8 mouse cellular contexts compared by ENCODE assay signal in genomic region chr13:60601436-60602415, GRCm38 (mm10). TPM values are rescaled to one million over a fixed set of nuclear protein-coding genes. Genes with fewer than 3 reads are reported as not detected.
DNase-seq lines count a peak whose midpoint lies in the region; ATAC-seq lines count a peak whose summit lies in the region.

Dapk1 (plus strand) TSS chr13:60601947.

- H3K4me3 ChIP-seq in hindbrain, embryonic 16.5 days (ENCODE audit: low read length): peak within 1 kb of the TSS; percentile 92

- no peaks in the 10 kb centered on the region for H3K9me3 ChIP-seq in hindbrain, embryonic 16.5 days (ENCODE audit: control insufficient read depth, low read length)

- H3K27me3 ChIP-seq in hindbrain, embryonic 16.5 days (replicated peaks; ENCODE audit: control insufficient read depth, insufficient read depth, low read length): no peaks in the 10 kb centered on the region

- H3K27ac ChIP-seq in hindbrain, embryonic 16.5 days (ENCODE audit: low read depth, low read length): peak within 1 kb of the TSS; percentile 97

- under 1% methylated on average over 71 of the region's 90 CpGs for WGBS in hindbrain, embryonic 16.5 days

- H3K4me1 ChIP-seq in hindbrain, embryonic 16.5 days (ENCODE audit: control insufficient read depth, insufficient read depth, low read depth, low read length): peaks cover 11% of the 10 kb centered on the region

- H3K9ac ChIP-seq in hindbrain, embryonic 16.5 days (ENCODE audit: low read depth, low read length): peak within 1 kb of the TSS; percentile 96

- ATAC-seq in activated CD4-positive, CD25-positive, alpha-beta regulatory T cell, adult 4 months: peak; percentile 61
- peak; percentile 71 for ATAC-seq in common myeloid progenitor, adult 5-6 weeks (replicated peaks; ENCODE audit: low read depth, poor library complexity, severe bottlenecking)
- peak; percentile 89 for ATAC-seq in hindbrain, embryonic 16.5 days

- 0 out of 2 replicates have a peak, but pooled peaks cover 2% of the 10 kb centered on the region for H3K36me3 ChIP-seq in hindbrain, embryonic 16.5 days (ENCODE audit: control insufficient read depth, insufficient read depth, low read length)

- peak; percentile 62 to 69 for DNase-seq in gastrocnemius, adult 8-10 months (ENCODE audit: low spot score in 2 of 2)
- peak; percentile 81 to 93 for DNase-seq in left cerebral cortex, adult 18-20 months (ENCODE audit: low spot score in 2 of 2)
- peak; percentile 90 for DNase-seq in lung, postnatal 36 days
- DNase-seq in right cerebral cortex, adult 18-20 months: peak; percentile 91
- DNase-seq in urinary bladder, adult 2 months (ENCODE audit: low spot score): peak; percentile 85

- H3K4me2 ChIP-seq in hindbrain, embryonic 16.5 days (ENCODE audit: low read length): peak within 1 kb of the TSS; percentile 67

RNA-seq across cellular contexts. Expression of gene Dapk1, which starts in this region (rescaled TPM):
- polyA plus RNA-seq in activated CD4-positive, CD25-positive, alpha-beta regulatory T cell, adult 4 months (2017; shearing (Covaris generic)): 1 to 10 TPM in 1 of 2 experiments, under 1 TPM in 1; 0.46 to 1.3 TPM
- total RNA-seq in common myeloid progenitor, adult 5-6 weeks (2017): 5.8 and 8.6 TPM in 2 replicates
- total RNA-seq in gastrocnemius, adult 8-10 months (2022): 1 to 10 TPM; 1.1 to 3.1 (median 2.3) TPM
- 33.2 and 39.4 TPM in 2 replicates for polyA plus RNA-seq in hindbrain, embryonic 16.5 days (2015; fragmentation: Nextera tagmentation; extraction: Ambion mirVana)
- 100 to 1,000 TPM in 1 of 2 experiments, 10 to 100 TPM in 1; 90.4 to 101 TPM for total RNA-seq in left cerebral cortex, adult 18-20 months (2021)
- 34.8 and 37.7 TPM in 2 replicates for polyA plus RNA-seq in urinary bladder, adult 2 months (2012; rRNA removed)

Comparison
In these comparisons a context has a peak if more than half of its experiments do, and no peak if none do; other contexts are left out.
1. Peak in every context shown above with its lines: DNase-seq, ATAC-seq, H3K4me3 ChIP-seq and H3K27ac ChIP-seq.
2. RNA of gene Dapk1 (polyA plus RNA-seq): 34.8 to 37.7 TPM in urinary bladder, adult 2 months and 33.2 to 39.4 TPM in hindbrain, embryonic 16.5 days; 0.46 to 1.3 TPM in activated CD4-positive, CD25-positive, alpha-beta regulatory T cell, adult 4 months; every median in the first group is over 10 times any median in the second.